Mouse (Mus musculus): Measurements from ENCODE around the gene Igf1r.

Igf1r gene

DNA sequence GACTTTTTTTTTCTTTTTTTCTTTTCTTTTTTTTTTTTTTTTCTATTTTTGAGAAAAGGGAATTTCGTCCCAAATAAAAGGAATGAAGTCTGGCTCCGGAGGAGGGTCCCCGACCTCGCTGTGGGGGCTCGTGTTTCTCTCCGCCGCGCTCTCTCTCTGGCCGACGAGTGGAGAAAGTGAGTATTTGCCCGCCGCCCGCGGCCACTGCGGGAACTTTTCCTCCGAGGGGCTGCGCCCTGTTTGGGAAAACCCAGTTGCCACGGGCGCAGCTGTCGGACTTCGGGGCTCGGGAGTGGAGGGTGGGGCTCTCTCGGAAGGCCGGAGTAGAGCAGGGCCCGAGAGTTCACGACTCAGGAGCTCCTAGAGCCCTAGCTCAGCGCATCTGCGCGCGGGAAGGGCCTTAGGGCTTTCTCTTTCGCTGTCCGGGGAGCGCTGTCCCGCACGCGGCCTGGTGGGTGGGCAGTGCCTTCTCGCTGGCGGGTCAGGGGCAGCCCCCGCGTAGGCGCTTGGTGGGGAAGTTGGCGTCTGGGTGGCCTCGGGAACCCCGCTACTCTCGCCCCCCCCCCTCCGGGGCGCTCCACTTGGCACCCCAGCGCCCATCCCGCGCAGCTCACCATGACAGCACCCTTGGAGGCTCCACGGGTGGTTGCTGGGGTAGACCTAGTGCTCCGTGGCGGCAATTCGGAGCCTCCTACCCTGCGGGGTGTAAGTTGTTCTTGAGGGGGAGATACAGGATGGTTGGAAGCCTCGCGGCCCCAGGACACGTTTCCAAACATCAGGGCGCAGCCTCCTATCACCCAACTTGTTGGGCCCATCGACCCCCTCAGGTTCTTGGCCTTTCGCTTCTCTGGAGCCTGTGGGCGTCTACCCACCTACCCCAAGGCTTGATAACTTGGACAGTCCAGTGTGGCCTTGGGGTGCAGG is at the start of gene Igf1r:
Gene Igf1r, plus strand, starts transcription at position 51 of the 924 bp plus-strand sequence.
- peak; percentile 48 for DNase-seq

DNA sequence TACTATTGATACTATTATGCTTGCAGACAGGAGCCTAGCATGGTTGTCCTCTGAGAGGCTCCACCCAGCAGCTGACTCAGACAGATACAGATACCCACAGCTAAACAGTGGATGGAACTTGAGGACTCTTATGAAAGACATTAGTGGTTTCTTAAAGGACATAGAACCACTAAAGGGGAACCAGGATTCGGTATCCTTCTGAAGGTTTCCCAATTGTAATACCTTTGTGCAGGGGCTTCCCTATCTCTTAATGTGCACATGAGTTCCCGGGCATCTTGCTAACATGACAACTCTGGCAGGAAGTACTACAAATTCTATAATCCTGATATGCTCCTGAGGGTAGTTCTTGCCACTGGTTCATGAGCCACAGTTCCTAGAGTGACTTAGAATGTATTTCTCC is 46.3 kb upstream of the Igf1r start:
- DNase-seq, result no peak

DNA sequence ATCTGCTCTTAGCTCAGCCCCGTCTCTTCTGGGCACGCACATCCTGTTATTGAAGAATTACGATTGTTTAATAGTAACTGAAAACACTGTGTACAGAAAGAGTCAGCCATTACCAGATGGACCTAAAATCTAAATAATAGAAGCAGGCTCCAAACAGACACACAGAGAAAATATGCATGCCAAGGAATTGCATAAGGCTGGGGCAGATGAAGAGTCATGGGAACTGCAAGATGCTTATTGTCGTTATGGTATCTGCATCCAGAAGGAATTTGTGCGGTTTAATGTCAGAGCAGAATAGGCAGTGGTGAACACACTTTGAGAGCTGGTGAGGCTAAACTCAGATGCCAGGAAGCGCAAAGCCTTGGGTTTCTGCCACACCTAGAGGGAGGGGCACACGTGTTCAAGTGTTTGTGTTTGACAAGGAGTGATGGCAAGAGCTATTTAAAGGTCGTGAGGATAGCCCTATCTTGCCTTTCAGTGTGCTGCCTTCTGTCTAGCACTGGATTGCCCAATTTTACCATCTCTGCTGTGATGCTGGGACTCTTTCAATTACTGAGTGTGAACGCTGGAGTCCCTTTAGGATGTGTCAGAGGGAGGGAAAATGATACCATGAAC is 44.7 kb upstream of the Igf1r start:
- DNase-seq, result no peak

DNA sequence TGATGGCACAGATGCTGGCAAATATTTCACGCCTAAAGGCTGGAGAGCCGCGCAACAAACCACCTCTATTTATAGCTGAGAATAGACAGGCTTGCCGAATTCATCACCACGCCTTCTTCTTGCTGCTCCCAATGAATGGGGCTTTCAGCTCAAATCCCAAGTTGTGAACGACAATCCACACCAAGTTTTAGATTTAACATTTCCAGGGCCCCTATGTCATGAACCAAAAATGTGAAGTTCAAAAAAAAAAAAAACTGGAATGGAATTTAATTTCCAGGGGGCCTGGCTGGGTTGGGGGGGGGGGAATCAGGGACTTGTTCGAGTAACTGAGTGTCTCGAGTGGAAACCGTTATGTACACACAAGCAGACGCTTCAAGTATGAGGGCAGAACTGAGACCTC is 42.1 kb upstream of the Igf1r start:
- DNase-seq, result no peak

DNA sequence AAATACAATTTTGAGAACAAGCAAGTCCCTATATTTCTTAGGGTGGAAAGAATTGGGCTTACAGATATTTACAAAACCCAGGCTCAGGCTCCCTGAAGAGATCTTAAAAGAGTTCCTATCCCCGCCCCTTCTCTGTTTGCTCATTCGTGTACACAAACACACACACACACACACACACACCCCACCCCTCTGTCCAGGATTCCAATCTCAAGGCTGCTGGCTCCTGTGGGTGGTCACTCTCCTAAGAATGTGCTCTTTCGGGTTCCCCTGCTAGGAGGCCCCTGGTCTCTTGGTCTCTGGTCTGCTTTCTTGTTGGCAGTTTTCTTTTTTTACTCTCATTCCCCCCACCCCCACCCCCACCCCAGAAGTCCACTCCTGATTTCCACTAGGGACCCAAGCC is 41.7 kb upstream of the Igf1r start:
- no peak for DNase-seq

DNA sequence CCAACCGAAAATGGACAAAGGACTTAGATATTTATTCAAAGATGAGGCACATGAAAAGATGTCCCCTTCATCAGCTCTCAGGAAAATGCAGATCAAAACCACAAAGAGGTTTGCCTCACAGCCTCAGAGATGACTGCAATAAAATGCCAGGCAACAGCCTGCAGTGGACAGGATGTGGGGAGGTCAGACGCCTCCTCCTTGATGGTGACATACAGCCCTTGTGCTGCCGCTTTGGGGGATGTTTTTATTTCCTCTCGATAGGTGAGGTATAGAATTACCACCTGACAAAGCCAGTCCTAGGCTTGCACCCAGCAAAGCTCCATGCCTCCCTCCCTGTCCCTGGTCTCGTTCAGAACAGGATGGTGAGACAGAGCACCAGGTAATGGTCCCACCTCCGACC is 40.8 kb upstream of the Igf1r start:
- DNase-seq, result no peak

DNA sequence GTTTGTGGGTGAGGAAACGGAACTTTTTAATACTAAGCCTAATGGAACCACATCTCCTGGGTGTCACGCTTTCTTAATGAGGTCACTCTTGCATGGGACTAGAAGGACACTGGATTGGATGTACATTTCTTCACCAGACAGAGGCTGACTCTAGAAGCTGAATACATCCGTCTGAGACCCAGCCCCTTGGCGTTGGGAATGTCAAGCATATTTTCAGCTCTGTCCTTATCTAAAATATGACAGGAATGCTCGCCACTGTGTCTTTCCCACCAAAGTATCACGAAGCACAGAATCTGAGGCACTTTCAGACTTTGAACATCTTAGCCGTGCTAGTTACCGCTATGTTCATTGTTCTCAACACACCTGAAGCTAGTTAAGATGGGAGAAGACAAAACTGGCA is 35.7 kb upstream of the Igf1r start:
- DNase-seq, result no peak

DNA sequence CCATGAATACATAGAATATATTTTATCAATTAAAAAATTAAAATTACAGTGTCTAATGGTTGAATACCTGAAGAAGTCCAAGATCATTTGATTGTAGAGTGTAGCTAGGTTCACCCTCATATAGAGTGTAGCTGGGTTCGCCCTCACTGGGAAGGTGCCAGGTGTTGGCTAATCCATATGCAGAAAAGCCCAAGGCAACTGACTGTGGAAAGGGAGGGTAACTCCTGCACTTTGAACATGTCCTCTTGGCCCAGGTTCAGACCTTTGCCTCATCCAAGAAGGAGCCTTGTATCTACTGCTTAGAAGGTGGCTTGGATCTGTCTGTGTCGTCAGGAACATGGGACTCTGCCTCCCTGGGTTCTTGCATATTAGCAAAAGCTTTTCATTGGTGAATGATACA is 34.9 kb upstream of the Igf1r start:
- DNase-seq, result peak; percentile 81

DNA sequence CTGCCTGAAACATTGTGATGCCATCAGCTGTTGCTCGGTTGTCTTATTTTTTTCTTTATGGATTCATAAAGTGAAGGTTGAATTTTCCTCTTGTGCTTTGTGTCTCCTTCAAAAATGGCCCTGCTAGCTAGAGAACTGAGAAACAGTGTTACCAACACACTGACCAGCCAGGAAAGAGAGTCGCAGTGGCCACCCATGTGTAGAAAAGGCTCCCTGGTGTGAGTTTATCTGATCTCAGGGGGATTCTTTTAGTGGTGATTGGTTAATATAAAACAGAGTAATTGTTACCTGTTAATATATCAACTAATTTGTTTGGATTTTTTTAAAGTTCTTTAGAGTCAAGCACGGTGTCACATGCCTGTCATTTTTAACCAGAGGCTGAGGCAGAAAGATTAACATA is 33.2 kb upstream of the Igf1r start:
- peak; percentile 17 for DNase-seq

DNA sequence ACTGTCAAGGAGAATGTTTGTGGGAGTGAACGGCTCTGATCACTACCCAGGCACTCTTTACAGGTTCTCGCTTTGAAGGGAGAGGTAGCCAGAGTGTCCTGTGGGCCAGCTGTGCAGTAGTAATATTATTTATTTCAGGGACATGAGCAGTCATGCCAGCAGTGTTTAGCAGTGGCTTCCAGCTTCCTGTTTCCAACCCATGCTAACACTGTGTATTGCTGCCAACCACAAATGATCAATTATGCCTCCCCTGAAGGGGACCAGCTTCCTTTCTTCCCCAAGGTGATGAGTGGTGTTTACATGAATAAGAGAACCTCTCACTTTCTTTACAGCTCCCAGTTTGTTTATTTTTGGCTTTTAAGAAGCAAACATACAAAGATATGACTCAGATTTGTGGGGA is 28.4 kb upstream of the Igf1r start:
- no peak for DNase-seq

DNA sequence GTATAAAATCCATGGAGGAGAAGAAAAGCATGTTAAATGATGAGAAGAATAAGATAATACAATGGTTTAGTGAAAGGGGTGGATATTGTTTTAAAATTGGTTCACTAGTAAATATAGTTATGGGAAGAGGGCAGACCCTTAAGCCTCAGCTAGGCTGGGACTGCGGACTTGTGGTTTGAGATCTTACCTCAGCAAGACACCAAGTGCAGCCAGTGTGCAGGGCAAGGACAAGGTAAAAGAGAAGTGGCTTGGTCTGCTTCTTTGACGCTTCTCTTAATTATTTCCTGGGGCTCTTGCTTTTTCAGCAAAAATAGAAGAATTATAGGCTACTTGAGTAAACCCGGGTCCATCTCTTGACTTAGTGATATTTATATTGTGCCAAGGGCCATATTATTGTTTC is 22.5 kb upstream of the Igf1r start:
- no peak for DNase-seq

DNA sequence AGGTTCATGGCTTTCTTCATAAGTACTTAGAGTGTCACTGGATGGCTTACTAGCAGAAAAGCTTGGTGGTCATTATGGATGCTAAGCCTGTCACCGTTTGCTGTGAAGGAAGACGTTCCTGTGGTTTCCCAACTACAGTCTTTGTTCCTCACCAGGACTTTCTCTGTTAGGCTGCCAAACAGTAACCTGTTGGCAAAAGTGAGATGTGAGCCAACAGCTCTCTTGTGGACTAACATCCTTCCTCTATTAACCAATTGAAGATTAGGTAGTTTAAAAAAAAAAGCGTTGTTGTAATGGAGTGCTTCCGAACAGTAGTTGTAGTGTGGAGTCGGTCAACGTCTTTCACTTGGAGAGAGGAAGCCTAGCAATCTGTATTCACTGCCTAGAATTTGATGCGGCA is 15.8 kb upstream of the Igf1r start:
- no peak for DNase-seq

DNA sequence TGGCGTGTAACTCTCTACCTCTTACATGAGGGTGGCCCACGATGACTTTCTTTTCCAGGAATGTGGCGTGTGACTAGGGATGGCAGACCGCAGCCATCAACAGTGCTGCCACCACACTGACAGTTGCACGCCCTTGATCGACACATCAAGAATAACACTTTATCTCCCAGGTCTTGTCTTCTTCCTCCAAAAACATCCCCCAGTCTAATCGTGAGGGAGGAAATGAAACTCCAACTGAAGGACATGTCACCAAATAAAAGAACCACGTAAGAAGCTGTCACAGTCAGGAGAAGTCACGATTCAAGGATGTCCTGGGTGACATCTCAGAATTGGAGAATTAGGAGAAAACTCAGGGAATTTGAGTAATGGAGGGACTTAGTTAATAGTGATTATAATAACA is 8.8 kb upstream of the Igf1r start:
- no peak for DNase-seq

DNA sequence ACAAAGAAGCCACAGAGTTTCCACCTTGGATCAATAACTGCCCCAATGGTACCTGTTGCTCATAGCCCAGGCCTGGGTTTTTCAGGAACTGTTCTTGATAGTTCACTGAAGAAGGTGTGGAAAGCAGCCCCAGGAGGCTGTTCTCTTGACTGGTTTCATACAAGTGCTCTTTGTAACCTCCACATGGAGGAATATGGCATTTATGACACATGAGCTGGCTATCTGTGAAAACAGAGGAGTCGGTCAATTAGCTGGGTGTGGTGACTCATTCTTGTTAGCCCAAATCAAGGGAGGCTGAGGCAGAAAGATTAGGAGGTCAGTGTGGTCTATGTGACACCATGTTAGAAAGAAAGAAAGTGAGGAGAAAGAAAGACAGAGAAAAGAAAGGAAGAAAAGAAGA is 5.7 kb upstream of the Igf1r start:
- no peak for DNase-seq

DNA sequence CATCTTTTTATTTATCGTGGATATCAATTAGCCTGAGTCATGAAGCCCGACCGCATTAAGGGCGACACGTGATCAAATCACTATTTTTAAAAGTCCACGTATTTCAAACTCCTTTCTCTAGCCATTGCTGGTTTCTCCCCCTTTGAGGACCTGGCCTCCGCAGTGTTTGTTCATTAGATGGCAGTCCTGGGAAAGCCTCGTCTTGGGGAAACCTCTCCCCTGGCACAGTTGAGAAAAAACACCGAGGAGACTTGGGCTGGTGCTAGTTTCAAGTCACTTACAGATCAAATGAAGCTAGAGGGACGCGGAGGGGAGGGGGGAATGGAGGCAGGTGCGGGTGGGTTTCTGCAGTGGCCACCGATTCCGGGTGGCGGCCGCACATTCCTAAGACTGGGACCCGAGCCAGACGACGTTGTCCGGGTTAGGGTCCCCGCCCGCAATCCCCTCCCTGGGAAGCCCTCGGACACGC is 2.2 kb upstream of the Igf1r start:
- peak; percentile 36 for DNase-seq

DNA sequence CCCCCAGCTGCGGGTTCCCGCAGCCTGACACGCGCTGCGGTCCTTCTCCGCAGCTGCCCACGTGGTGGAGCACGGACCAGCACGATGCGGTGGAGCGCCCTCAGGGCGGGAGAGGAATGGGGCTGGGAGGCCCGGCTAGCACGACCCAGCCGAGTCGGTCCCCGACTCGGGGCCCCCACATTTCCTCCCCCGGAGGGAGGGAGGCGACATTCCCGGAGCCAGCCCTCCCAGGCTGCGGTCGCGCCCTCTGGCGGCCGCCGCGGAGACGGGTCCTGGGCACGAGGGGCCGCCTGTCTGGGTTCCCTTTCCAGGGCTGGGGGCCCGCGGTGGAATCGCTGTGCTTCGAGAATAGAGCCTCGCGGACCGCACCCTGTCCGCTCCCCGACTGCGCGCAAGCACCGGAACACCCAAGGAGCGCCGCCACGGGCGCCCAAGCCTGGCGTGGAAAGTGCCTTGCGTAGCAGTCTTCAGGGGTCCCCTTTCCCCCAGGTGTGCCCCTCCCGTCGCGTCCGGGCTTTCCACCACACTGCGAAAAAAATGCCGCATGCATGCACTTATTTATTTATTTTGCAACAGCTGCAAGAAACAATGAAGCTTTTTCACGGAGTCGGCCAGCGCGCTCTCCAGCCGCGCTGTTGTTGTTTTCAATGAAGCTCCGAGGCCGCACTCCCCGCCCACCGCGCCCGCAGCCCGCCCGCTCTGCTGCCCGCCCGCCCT is 1.7 kb upstream of the Igf1r start:
- DNase-seq, result peak; percentile 78

DNA sequence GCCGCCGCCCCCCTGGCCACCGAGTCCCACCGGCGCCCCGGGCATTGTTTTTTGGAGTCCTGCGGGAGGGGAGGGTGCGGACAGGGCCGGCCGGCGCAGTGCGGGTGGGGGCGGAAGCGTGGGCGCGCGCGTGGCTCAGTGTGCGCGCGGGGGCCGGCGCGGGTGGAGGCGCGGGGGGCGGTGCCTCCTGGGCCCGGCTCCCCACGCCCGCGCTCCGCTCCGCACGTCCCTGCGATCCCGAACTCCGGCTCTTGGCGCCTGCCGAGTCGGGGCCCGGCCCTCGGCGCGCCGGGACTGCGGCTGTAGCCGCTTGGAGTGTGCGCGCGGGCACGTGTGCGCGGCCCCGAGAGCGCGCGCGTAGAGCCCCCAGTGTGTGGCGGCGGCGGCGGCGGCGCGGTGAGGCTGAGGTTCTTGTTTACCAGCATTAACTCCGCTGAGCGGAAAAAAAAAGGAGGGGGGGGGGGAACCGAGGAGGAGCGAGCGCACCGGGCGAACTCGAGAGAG is 1.0 kb upstream of the Igf1r start:
- peak; percentile 94 for DNase-seq

DNA sequence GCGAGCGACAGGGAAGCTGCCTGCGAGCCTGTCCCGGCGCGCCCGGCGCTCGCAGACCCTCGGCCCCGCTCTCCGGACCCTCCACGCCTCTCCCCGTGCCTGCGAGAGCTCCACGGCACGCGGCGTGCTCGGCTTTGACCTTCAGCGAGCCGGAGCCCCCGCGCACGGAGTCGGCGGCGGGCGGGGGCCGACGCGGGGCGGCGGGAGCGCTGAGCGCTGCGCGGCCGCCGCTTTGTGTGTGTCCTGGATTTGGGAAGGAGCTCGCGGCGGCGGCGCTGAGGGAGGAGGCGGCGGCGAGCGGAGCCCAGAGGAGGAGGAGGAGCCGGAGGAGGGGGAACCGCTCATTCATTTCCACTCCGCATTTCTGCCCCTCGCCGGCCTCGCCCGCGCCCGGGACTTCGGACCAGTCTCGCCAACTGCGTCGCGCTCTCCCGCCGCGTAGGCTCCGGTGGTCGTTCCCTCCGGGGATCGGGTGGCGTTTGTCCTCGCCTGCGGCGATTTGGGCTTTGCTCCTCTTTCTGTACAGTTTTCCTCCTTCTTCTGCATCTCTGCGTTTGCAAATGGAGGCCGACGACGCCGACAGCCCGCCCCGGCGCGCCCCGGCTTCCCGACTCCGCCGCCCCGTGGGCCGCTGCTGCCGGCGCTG is 468 bp upstream of the Igf1r start:
- peak; percentile 82 for DNase-seq

DNA sequence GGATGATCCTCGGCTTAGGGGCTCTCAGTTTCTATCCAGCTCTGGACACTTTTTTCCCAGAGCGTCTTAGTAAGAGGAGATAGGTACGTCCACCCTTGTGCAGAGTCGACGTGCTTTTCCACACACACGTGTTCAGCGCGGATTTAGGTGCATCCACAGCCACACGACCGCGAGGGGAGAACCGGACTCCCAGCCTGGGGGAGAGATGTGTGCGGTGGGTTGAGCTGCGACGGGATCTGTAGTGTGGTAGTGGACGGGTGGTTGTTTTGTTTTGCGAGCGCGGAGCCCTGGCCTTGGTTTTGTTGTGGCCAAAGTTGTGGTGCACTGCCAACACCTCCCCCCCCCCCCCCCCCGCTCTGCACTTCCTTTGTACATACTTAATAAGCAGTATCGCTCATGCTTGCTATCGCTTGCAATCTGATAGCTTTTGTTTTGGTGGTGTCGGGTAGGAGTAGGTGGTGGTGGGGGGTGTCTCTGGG is 1.2 kb downstream of the Igf1r start:
- peak; percentile 53 for DNase-seq

DNA sequence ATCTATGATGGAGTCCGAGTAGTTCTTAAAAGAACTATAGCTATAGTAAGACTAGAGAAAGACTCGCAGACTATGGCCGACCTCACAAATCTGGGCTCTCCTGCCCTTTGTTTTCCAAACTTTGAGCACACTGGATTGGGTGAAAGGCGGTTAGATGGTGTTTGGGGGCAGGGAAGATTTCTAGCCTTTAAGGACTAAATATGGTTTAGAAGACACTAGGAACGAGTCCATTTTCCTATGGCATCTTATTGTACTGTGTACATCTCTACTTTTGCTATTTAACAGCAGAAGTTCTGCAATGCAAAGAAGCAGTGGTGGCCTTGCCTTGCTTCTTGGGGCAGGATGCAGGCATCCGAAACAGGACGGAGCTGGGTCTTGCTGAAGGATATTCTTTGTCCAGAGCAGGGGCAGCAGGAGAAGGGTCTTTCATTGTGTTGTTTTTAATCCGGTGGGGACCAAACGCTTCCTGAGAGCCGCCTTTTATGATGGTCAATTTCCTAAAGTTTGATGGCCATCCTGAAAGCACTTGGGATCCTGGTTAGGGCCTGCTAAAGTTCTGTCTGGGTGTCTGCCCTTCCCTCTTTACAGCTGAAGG is 2.1 kb downstream of the Igf1r start:
- peak; percentile 26 for DNase-seq

DNA sequence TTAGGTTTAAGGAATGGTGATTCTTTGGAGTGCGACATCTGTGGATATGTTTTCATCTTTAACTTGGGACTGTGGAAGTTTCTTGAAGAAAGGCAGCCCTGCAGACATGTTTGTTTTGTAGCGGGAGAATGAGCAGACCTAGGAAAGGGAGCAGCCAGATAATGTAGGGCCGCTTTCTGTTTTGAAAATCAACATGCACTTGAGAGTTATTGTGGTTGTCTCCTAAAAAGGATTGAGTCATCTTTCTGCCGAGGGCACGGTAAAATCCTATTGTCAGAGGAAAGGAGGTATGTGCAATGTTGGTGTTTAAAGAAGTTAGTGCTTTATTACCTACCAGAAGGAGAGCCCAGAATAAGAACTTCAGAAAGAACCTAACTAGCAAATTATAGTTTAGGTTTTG is 2.6 kb downstream of the Igf1r start:
- DNase-seq, result no peak

DNA sequence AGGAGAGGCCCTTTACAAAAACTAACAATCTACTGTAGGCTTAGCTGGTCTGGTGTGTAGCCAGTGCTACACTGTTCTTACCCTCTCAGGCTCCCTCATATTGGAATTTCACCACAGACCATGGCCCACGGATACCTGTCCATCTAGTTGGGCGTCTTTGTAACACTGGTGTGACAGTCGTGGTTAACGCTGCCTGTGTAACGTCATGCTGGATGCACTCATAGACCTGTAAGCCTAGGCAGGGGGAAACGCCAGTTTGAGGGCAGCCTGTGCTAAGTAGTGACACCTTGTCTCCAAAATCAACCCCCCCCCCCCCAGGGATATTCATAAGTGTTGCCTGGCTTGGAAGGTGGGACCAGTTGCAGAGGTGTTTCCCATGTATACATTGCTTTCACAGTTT is 4.7 kb downstream of the Igf1r start:
- peak; percentile 26 for DNase-seq
